Mouse (Mus musculus): Measurements from ENCODE around the gene Rnf185.

The Rnf185 gene

GRCm38 (mm10) chr11:3396091-3396490 lies 56.1 kb downstream of the Rnf185 start:
- no peak for DNase-seq (ENCODE audit: low read depth, low spot score)

GRCm38 (mm10) chr11:3394520-3394919 lies 57.6 kb downstream of the Rnf185 start:
- no peak for DNase-seq (ENCODE audit: low read depth, low spot score)

GRCm38 (mm10) chr11:3392526-3392925 lies 59.6 kb downstream of the Rnf185 start:
- DNase-seq (ENCODE audit: low read depth, low spot score) = no peak

GRCm38 (mm10) chr11:3390789-3391188 lies 61.4 kb downstream of the Rnf185 start:
- no peak for DNase-seq (ENCODE audit: low read depth, low spot score)

GRCm38 (mm10) chr11:3389996-3390395 lies 62.2 kb downstream of the Rnf185 start:
- no peak for DNase-seq (ENCODE audit: low read depth, low spot score)

- DNase-seq (ENCODE audit: low read depth, low spot score) = no peak
These were observed 64.5 kb downstream of the Rnf185 start for GRCm38 (mm10) chr11:3387482-3388196.

GRCm38 (mm10) chr11:3386941-3387368 lies 65.2 kb downstream of the Rnf185 start:
- DNase-seq (ENCODE audit: low read depth, low spot score) = no peak

- DNase-seq (ENCODE audit: low read depth, low spot score) = no peak
These were observed 69.3 kb downstream of the Rnf185 start for GRCm38 (mm10) chr11:3382602-3383594.

GRCm38 (mm10) chr11:3381148-3381814 lies 70.9 kb downstream of the Rnf185 start:
- DNase-seq (ENCODE audit: low read depth, low spot score) = no peak

GRCm38 (mm10) chr11:3379427-3379826 lies 72.7 kb downstream of the Rnf185 start:
- DNase-seq (ENCODE audit: low read depth, low spot score) = no peak

GRCm38 (mm10) chr11:3374741-3375140 lies 77.4 kb downstream of the Rnf185 start:
- DNase-seq (ENCODE audit: low read depth, low spot score) = no peak

GRCm38 (mm10) chr11:3374293-3374645 lies 77.9 kb downstream of the Rnf185 start:
- no peak for DNase-seq (ENCODE audit: low read depth, low spot score)

- no peak for DNase-seq (ENCODE audit: low read depth, low spot score)
These were observed 78.4 kb downstream of the Rnf185 start for GRCm38 (mm10) chr11:3373591-3374292.

- no peak for DNase-seq (ENCODE audit: low read depth, low spot score)
These were observed 80.4 kb downstream of the Rnf185 start for GRCm38 (mm10) chr11:3371599-3372295.

- peak; percentile 90 for DNase-seq (ENCODE audit: low read depth, low spot score)
These were observed 81.1 kb downstream of the Rnf185 start for GRCm38 (mm10) chr11:3370928-3371598.

GRCm38 (mm10) chr11:3370162-3370561 lies 82.0 kb downstream of the Rnf185 start:
- DNase-seq (ENCODE audit: low read depth, low spot score) = no peak

- DNase-seq (ENCODE audit: low read depth, low spot score) = no peak
These were observed 82.7 kb downstream of the Rnf185 start for GRCm38 (mm10) chr11:3369449-3369848.

- no peak for DNase-seq (ENCODE audit: low read depth, low spot score)
These were observed 83.2 kb downstream of the Rnf185 start for GRCm38 (mm10) chr11:3368983-3369382.

GRCm38 (mm10) chr11:3366411-3366810 lies 85.8 kb downstream of the Rnf185 start:
- DNase-seq (ENCODE audit: low read depth, low spot score) = no peak

Measured in telencephalon, adult 2 months (tissue).